Mouse (Mus musculus): ENCODE data around the gene Pgap3. TPM values are rescaled to one million over a fixed set of nuclear protein-coding genes. Genes with fewer than 3 reads are reported as not detected.

Pgap3 gene
- polyA plus RNA-seq, 1 experiment from 2014 or later, result 12.6 TPM

GRCm38 (mm10) chr11:98354445-98354844, 45.8 kb downstream of the Pgap3 start:
- H3K27me3 ChIP-seq (ENCODE audit: control insufficient read depth, insufficient read depth, low read length), result peaks cover 22% of the 10 kb centered on the region
- no peak overlapping the region for H3K9ac ChIP-seq (replicated peaks; ENCODE audit: low read depth, low read length)
- no peak overlapping the region for H3K27ac ChIP-seq (ENCODE audit: low read length)
- no peaks in the 10 kb centered on the region for H3K36me3 ChIP-seq (ENCODE audit: control insufficient read depth, insufficient read depth, low read length)
- no peak overlapping the region for H3K4me3 ChIP-seq (ENCODE audit: low read depth, low read length)
- H3K4me1 ChIP-seq (ENCODE audit: control insufficient read depth, insufficient read depth, low read length), result peaks cover 23% of the 10 kb centered on the region
- no peak for ATAC-seq (ENCODE audit: insufficient number of reproducible peaks, insufficient read depth, low FRiP score, low read depth)
- no peaks in the 10 kb centered on the region for H3K9me3 ChIP-seq (ENCODE audit: control insufficient read depth, low read depth, low read length)
- WGBS, result 65% methylated on average over 14 of the region's 14 CpGs
- no peak overlapping the region for H3K4me2 ChIP-seq (replicated peaks; ENCODE audit: low read depth, low read length)

- Histone ChIP-seq H3K36me3 (ENCODE audit: control insufficient read depth, insufficient read depth, low read length) (no peaks in the 10 kb centered on the region), H3K27ac (ENCODE audit: low read length) (no peak overlapping the region), H3K4me1 (ENCODE audit: control insufficient read depth, insufficient read depth, low read length) (peaks cover 21% of the 10 kb centered on the region; the same call in 1 of the 2 replicates), H3K27me3 (ENCODE audit: control insufficient read depth, insufficient read depth, low read length) (peaks cover 28% of the 10 kb centered on the region), H3K9ac (replicated peaks; ENCODE audit: low read depth, low read length) (no peak overlapping the region), H3K4me3 (ENCODE audit: low read depth, low read length) (no peak overlapping the region), H3K4me2 (replicated peaks; ENCODE audit: low read depth, low read length) (no peak overlapping the region), H3K9me3 (ENCODE audit: control insufficient read depth, low read depth, low read length) (no peaks in the 10 kb centered on the region)
- 30% methylated on average over 8 of the region's 8 CpGs for WGBS
- ATAC-seq (ENCODE audit: insufficient number of reproducible peaks, insufficient read depth, low FRiP score, low read depth), result no peak
Observed at GRCm38 (mm10) chr11:98353651-98354211, 46.6 kb downstream of the Pgap3 start.

GRCm38 (mm10) chr11:98352272-98352990, 47.9 kb downstream of the Pgap3 start:
- Histone ChIP-seq H3K4me3 (ENCODE audit: low read depth, low read length) (no peak overlapping the region), H3K4me1 (ENCODE audit: control insufficient read depth, insufficient read depth, low read length) (peaks cover 21% of the 10 kb centered on the region; the same call in 1 of the 2 replicates), H3K27ac (ENCODE audit: low read length) (no peak overlapping the region), H3K27me3 (ENCODE audit: control insufficient read depth, insufficient read depth, low read length) (peaks cover 38% of the 10 kb centered on the region), H3K9ac (replicated peaks; ENCODE audit: low read depth, low read length) (no peak overlapping the region; the same call in 1 of the 2 replicates), H3K9me3 (ENCODE audit: control insufficient read depth, low read depth, low read length) (no peaks in the 10 kb centered on the region), H3K36me3 (ENCODE audit: control insufficient read depth, insufficient read depth, low read length) (no peaks in the 10 kb centered on the region), H3K4me2 (replicated peaks; ENCODE audit: low read depth, low read length) (no peak overlapping the region)
- ATAC-seq (ENCODE audit: insufficient number of reproducible peaks, insufficient read depth, low FRiP score, low read depth), result no peak
- WGBS, result 65% methylated on average over 18 of the region's 18 CpGs

- H3K4me3 ChIP-seq (ENCODE audit: low read depth, low read length), result peak overlapping the region; percentile 50; the same call in 1 of the 2 replicates
- H3K9me3 ChIP-seq (ENCODE audit: control insufficient read depth, low read depth, low read length), result no peaks in the 10 kb centered on the region
- 6% methylated on average over 9 of the region's 9 CpGs for WGBS
- H3K9ac ChIP-seq (replicated peaks; ENCODE audit: low read depth, low read length), result no peak overlapping the region
- H3K27ac ChIP-seq (ENCODE audit: low read length), result no peak overlapping the region
- no peaks in the 10 kb centered on the region for H3K36me3 ChIP-seq (ENCODE audit: control insufficient read depth, insufficient read depth, low read length)
- no peak for ATAC-seq (ENCODE audit: insufficient number of reproducible peaks, insufficient read depth, low FRiP score, low read depth)
- H3K4me1 ChIP-seq (ENCODE audit: control insufficient read depth, insufficient read depth, low read length), result peaks cover 8% of the 10 kb centered on the region; the same call in 1 of the 2 replicates
- peaks cover 53% of the 10 kb centered on the region for H3K27me3 ChIP-seq (ENCODE audit: control insufficient read depth, insufficient read depth, low read length)
- H3K4me2 ChIP-seq (replicated peaks; ENCODE audit: low read depth, low read length), result peak overlapping the region; percentile 86
Observed at GRCm38 (mm10) chr11:98349308-98349707, 51.0 kb downstream of the Pgap3 start.

GRCm38 (mm10) chr11:98348083-98348961, 52.0 kb downstream of the Pgap3 start, which contains the start of gene Ppp1r1b:
Gene Ppp1r1b, plus strand, starts transcription at chr11:98348404.
- WGBS, result 1% methylated on average over 54 of the region's 55 CpGs
- H3K4me3 ChIP-seq (ENCODE audit: low read depth, low read length), result peak within 1 kb of the TSS; percentile 50
- H3K9ac ChIP-seq (replicated peaks; ENCODE audit: low read depth, low read length), result peak within 1 kb of the TSS; percentile 14; the same call in 1 of the 2 replicates
- H3K27me3 ChIP-seq (ENCODE audit: control insufficient read depth, insufficient read depth, low read length), result peaks cover 53% of the 10 kb centered on the region
- peak; percentile 67 for ATAC-seq (ENCODE audit: insufficient number of reproducible peaks, insufficient read depth, low FRiP score, low read depth)
- H3K27ac ChIP-seq (ENCODE audit: low read length), result no peak within 1 kb of the TSS
- no peaks in the 10 kb centered on the region for H3K36me3 ChIP-seq (ENCODE audit: control insufficient read depth, insufficient read depth, low read length)
- H3K4me2 ChIP-seq (replicated peaks; ENCODE audit: low read depth, low read length), result peak within 1 kb of the TSS; percentile 86
- peaks cover 8% of the 10 kb centered on the region; the same call in 1 of the 2 replicates for H3K4me1 ChIP-seq (ENCODE audit: control insufficient read depth, insufficient read depth, low read length)
- no peaks in the 10 kb centered on the region for H3K9me3 ChIP-seq (ENCODE audit: control insufficient read depth, low read depth, low read length)

- H3K36me3 ChIP-seq (ENCODE audit: control insufficient read depth, insufficient read depth, low read length), result no peaks in the 10 kb centered on the region
- 7% methylated on average over 12 of the region's 12 CpGs for WGBS
- ATAC-seq (ENCODE audit: insufficient number of reproducible peaks, insufficient read depth, low FRiP score, low read depth), result no peak
- peaks cover 8% of the 10 kb centered on the region; the same call in 1 of the 2 replicates for H3K4me1 ChIP-seq (ENCODE audit: control insufficient read depth, insufficient read depth, low read length)
- H3K9me3 ChIP-seq (ENCODE audit: control insufficient read depth, low read depth, low read length), result no peaks in the 10 kb centered on the region
- no peak overlapping the region for H3K4me3 ChIP-seq (ENCODE audit: low read depth, low read length)
- no peak overlapping the region for H3K4me2 ChIP-seq (replicated peaks; ENCODE audit: low read depth, low read length)
- peaks cover 53% of the 10 kb centered on the region for H3K27me3 ChIP-seq (ENCODE audit: control insufficient read depth, insufficient read depth, low read length)
- no peak overlapping the region for H3K9ac ChIP-seq (replicated peaks; ENCODE audit: low read depth, low read length)
- H3K27ac ChIP-seq (ENCODE audit: low read length), result no peak overlapping the region
Observed at GRCm38 (mm10) chr11:98347385-98348082, 52.8 kb downstream of the Pgap3 start.

- Histone ChIP-seq H3K4me2 (replicated peaks; ENCODE audit: low read depth, low read length) (no peak overlapping the region), H3K9me3 (ENCODE audit: control insufficient read depth, low read depth, low read length) (no peaks in the 10 kb centered on the region), H3K27me3 (ENCODE audit: control insufficient read depth, insufficient read depth, low read length) (peaks cover 53% of the 10 kb centered on the region), H3K27ac (ENCODE audit: low read length) (no peak overlapping the region), H3K4me1 (ENCODE audit: control insufficient read depth, insufficient read depth, low read length) (peaks cover 13% of the 10 kb centered on the region), H3K36me3 (ENCODE audit: control insufficient read depth, insufficient read depth, low read length) (no peaks in the 10 kb centered on the region), H3K4me3 (ENCODE audit: low read depth, low read length) (no peak overlapping the region), H3K9ac (replicated peaks; ENCODE audit: low read depth, low read length) (no peak overlapping the region)
- ATAC-seq (ENCODE audit: insufficient number of reproducible peaks, insufficient read depth, low FRiP score, low read depth), result no peak
- 13% methylated on average over 9 of the region's 9 CpGs for WGBS
Observed at GRCm38 (mm10) chr11:98346168-98346567, 54.1 kb downstream of the Pgap3 start.

- no peak overlapping the region for H3K9ac ChIP-seq (replicated peaks; ENCODE audit: low read depth, low read length)
- H3K27ac ChIP-seq (ENCODE audit: low read length), result no peak overlapping the region
- H3K27me3 ChIP-seq (ENCODE audit: control insufficient read depth, insufficient read depth, low read length), result peaks cover 48% of the 10 kb centered on the region
- no peak for ATAC-seq (ENCODE audit: insufficient number of reproducible peaks, insufficient read depth, low FRiP score, low read depth)
- H3K36me3 ChIP-seq (ENCODE audit: control insufficient read depth, insufficient read depth, low read length), result no peaks in the 10 kb centered on the region
- peaks cover 13% of the 10 kb centered on the region for H3K4me1 ChIP-seq (ENCODE audit: control insufficient read depth, insufficient read depth, low read length)
- 3% methylated on average over 14 of the region's 14 CpGs for WGBS
- no peak overlapping the region for H3K4me3 ChIP-seq (ENCODE audit: low read depth, low read length)
- no peaks in the 10 kb centered on the region for H3K9me3 ChIP-seq (ENCODE audit: control insufficient read depth, low read depth, low read length)
- H3K4me2 ChIP-seq (replicated peaks; ENCODE audit: low read depth, low read length), result peak overlapping the region; percentile 25; the same call in 1 of the 2 replicates
Observed at GRCm38 (mm10) chr11:98345253-98345652, 55.0 kb downstream of the Pgap3 start.
